Mouse (Mus musculus) ES-Bruce4 (cell line): ENCODE measurements around the gene Rps6ka3. TPM values are rescaled to one million over a fixed set of nuclear protein-coding genes. Genes with fewer than 3 reads are reported as not detected.

Experiments used
- H3K27ac ChIP-seq: 2 replicates; pipeline ENCODE4 v1.5.1; 2012; ENCODE audit warnings: low read length, inconsistent platforms; ENCODE audit not compliant: insufficient read depth
- H3K27me3 ChIP-seq: 2 replicates; pipeline ENCODE4 v1.6.1; 2012; ENCODE audit warnings: mild to moderate bottlenecking, low read length, inconsistent platforms; ENCODE audit not compliant: control insufficient read depth, poor library complexity, insufficient read depth, severe bottlenecking
- H3K36me3 ChIP-seq: 2 replicates; pipeline ENCODE4 v1.6.1; 2012; ENCODE audit warnings: inconsistent platforms, mild to moderate bottlenecking, low read length, moderate library complexity; ENCODE audit not compliant: control insufficient read depth, poor library complexity, insufficient read depth, severe bottlenecking
- H3K4me1 ChIP-seq: one replicate; pipeline ENCODE4 v1.8.1; 2011; ENCODE audit warnings: low read length; ENCODE audit not compliant: control insufficient read depth, insufficient read depth
- H3K4me3 ChIP-seq: 2 replicates; pipeline ENCODE4 v1.5.1; 2011; ENCODE audit warnings: low read depth, mild to moderate bottlenecking, low read length
- H3K9ac ChIP-seq: 2 replicates; pipeline ENCODE4 v1.6.1; 2012; ENCODE audit warnings: low read depth, mild to moderate bottlenecking, inconsistent platforms; ENCODE audit not compliant: poor library complexity, severe bottlenecking
- H3K9me3 ChIP-seq: replicated peaks from 2 replicates; pipeline ENCODE4 v1.6.1; 2012; ENCODE audit warnings: mild to moderate bottlenecking, low read length, inconsistent platforms; ENCODE audit not compliant: control insufficient read depth, poor library complexity, insufficient read depth, severe bottlenecking
- CTCF ChIP-seq: IDR thresholded peaks from one replicate; pipeline ENCODE4 v1.8.1; 2011; ENCODE audit warnings: low read depth, low read length
- EP300 ChIP-seq: IDR thresholded peaks from 2 replicates; pipeline ENCODE4 v1.6.1; 2011; ENCODE audit warnings: low read depth, low read length; ENCODE audit not compliant: insufficient read depth
- POLR2A ChIP-seq: IDR thresholded peaks from one replicate; pipeline ENCODE4 v1.8.1; 2011; ENCODE audit warnings: low read length; ENCODE audit not compliant: insufficient read depth
- polyA plus RNA-seq: library from polyadenylated mRNA; stranded (reverse); fragments of >200 nt; gene quantifications from 2 replicates; pipeline ENCODE4 v1.2.4, GENCODE M21; 2011; ENCODE audit warnings: low read depth; ENCODE audit not compliant: missing spikeins, insufficient read depth, insufficient read length

Rps6ka3 gene
- polyA plus RNA-seq, 1 experiment: 55.5 TPM

GRCm38 (mm10) chrX:159409253-159409652 lies 199.1 kb downstream of the Rps6ka3 start:
- H3K27ac ChIP-seq: no peak overlapping the region
- no peak for TF ChIP-seq EP300
- peak; percentile 30 for TF ChIP-seq CTCF
- no peak for TF ChIP-seq POLR2A

GRCm38 (mm10) chrX:159414130-159414828 lies 204.2 kb downstream of the Rps6ka3 start, which contains the start of gene Map7d2:
Gene Map7d2, plus strand, starts transcription at chrX:159414572.
- Histone ChIP-seq H3K9me3 (no peaks in the 10 kb centered on the region; the same call in 1 of the 2 replicates), H3K9ac (peak within 1 kb of the TSS; percentile 82), H3K4me1 (no peaks in the 10 kb centered on the region), H3K4me3 (peak within 1 kb of the TSS; percentile 77), H3K36me3 (no peaks in the 10 kb centered on the region), H3K27ac (no peak within 1 kb of the TSS), H3K27me3 (no peaks in the 10 kb centered on the region)
- no peak for TF ChIP-seq EP300
- no peak for TF ChIP-seq POLR2A
- TF ChIP-seq CTCF: no peak

More at GRCm38 (mm10) chrX:159409253-159409652, 199.1 kb downstream of the Rps6ka3 start:
- Histone ChIP-seq H3K27me3 (no peaks in the 10 kb centered on the region), H3K9me3 (no peaks in the 10 kb centered on the region; the same call in 1 of the 2 replicates), H3K4me3 (no peak overlapping the region), H3K9ac (no peak overlapping the region), H3K4me1 (no peaks in the 10 kb centered on the region), H3K36me3 (no peaks in the 10 kb centered on the region)

GRCm38 (mm10) chrX:159414829-159415673 lies 204.9 kb downstream of the Rps6ka3 start:
- peak overlapping the region; percentile 82 for H3K9ac ChIP-seq
- no peak for TF ChIP-seq POLR2A
- H3K36me3 ChIP-seq: no peaks in the 10 kb centered on the region
- H3K27me3 ChIP-seq: no peaks in the 10 kb centered on the region
- H3K4me3 ChIP-seq: peak overlapping the region; percentile 77
- H3K4me1 ChIP-seq: no peaks in the 10 kb centered on the region
- no peaks in the 10 kb centered on the region; the same call in 1 of the 2 replicates for H3K9me3 ChIP-seq
- H3K27ac ChIP-seq: no peak overlapping the region

Other genes starting within 250 kb of the Rps6ka3 start
- 83.9 and 92.6 TPM in 2 replicates for gene Eif1ax, start 161.9 kb downstream of the Rps6ka3 start, polyA plus RNA-seq
- 14.4 and 16.8 TPM in 2 replicates for gene Map7d2, start 204.3 kb downstream of the Rps6ka3 start, polyA plus RNA-seq